Mouse (Mus musculus): ENCODE results near the gene Zmiz1.

The Zmiz1 gene

GRCm38 (mm10) chr14:25516640-25517591, 57.9 kb downstream of the Zmiz1 start:
- peak; percentile 68 to 74 for DNase-seq

- no peak for DNase-seq
These were observed 59.7 kb downstream of the Zmiz1 start for GRCm38 (mm10) chr14:25518645-25519044.

- no peak for DNase-seq
These were observed 60.7 kb downstream of the Zmiz1 start for GRCm38 (mm10) chr14:25519656-25520055.

GRCm38 (mm10) chr14:25520589-25520988, 61.6 kb downstream of the Zmiz1 start:
- DNase-seq = no peak

GRCm38 (mm10) chr14:25520991-25521390, 62.0 kb downstream of the Zmiz1 start:
- DNase-seq = no peak

- DNase-seq = no peak
These were observed 62.5 kb downstream of the Zmiz1 start for GRCm38 (mm10) chr14:25521500-25521899.

GRCm38 (mm10) chr14:25522415-25522814, 63.4 kb downstream of the Zmiz1 start:
- DNase-seq = peak; percentile 35 to 47

- DNase-seq = peak in 1 of 2 experiments; percentile 20
These were observed 64.5 kb downstream of the Zmiz1 start for GRCm38 (mm10) chr14:25523230-25524110.

- no peak for DNase-seq
These were observed 65.1 kb downstream of the Zmiz1 start for GRCm38 (mm10) chr14:25524111-25524495.

- DNase-seq = no peak
These were observed 65.9 kb downstream of the Zmiz1 start for GRCm38 (mm10) chr14:25524884-25525283.

- DNase-seq = no peak
These were observed 66.7 kb downstream of the Zmiz1 start for GRCm38 (mm10) chr14:25525729-25526128.

- DNase-seq = no peak
These were observed 67.9 kb downstream of the Zmiz1 start for GRCm38 (mm10) chr14:25526872-25527271.

- no peak for DNase-seq
These were observed 68.3 kb downstream of the Zmiz1 start for GRCm38 (mm10) chr14:25527321-25527720.

GRCm38 (mm10) chr14:25530342-25530741, 71.4 kb downstream of the Zmiz1 start:
- peak; percentile 54 to 59 for DNase-seq

GRCm38 (mm10) chr14:25530815-25531214, 71.8 kb downstream of the Zmiz1 start:
- no peak for DNase-seq

GRCm38 (mm10) chr14:25533010-25533409, 74.0 kb downstream of the Zmiz1 start:
- DNase-seq = no peak

- no peak for DNase-seq
These were observed 74.8 kb downstream of the Zmiz1 start for GRCm38 (mm10) chr14:25533631-25534395.

GRCm38 (mm10) chr14:25534396-25534769, 75.4 kb downstream of the Zmiz1 start:
- no peak for DNase-seq

GRCm38 (mm10) chr14:25534918-25535582, 76.1 kb downstream of the Zmiz1 start:
- DNase-seq = no peak

GRCm38 (mm10) chr14:25535583-25535943, 76.6 kb downstream of the Zmiz1 start:
- DNase-seq = no peak

- no peak for DNase-seq
These were observed 77.5 kb downstream of the Zmiz1 start for GRCm38 (mm10) chr14:25536476-25536875.

- DNase-seq = no peak
These were observed 78.4 kb downstream of the Zmiz1 start for GRCm38 (mm10) chr14:25537351-25537750.
